Mouse (Mus musculus): Measurements from ENCODE around the gene Ccn6.
"Not testable (repeated sequence)": the region's sequence is repeated elsewhere in the genome, so short reads cannot be mapped to it uniquely, and the experiment has no call there.

Gene Ccn6

GRCm38 (mm10) chr10:39163694-39164093 is at the start of gene Ccn6:
Gene Ccn6, minus strand, starts transcription at chr10:39163794.
- no peak for DNase-seq (ENCODE audit: low read depth, low spot score)

- DNase-seq (ENCODE audit: low read depth, low spot score), result no peak
Measured at GRCm38 (mm10) chr10:39210031-39210430, 46.4 kb upstream of the Ccn6 start.

GRCm38 (mm10) chr10:39209161-39210025 is 45.8 kb upstream of the Ccn6 start:
- DNase-seq (ENCODE audit: low read depth, low spot score), result no peak

GRCm38 (mm10) chr10:39208712-39209111 is 45.1 kb upstream of the Ccn6 start:
- no peak for DNase-seq (ENCODE audit: low read depth, low spot score)

GRCm38 (mm10) chr10:39207310-39207855 is 43.8 kb upstream of the Ccn6 start:
- DNase-seq (ENCODE audit: low read depth, low spot score), result no peak

GRCm38 (mm10) chr10:39202490-39202889 is 38.9 kb upstream of the Ccn6 start:
- no peak for DNase-seq (ENCODE audit: low read depth, low spot score)

GRCm38 (mm10) chr10:39198216-39198615 is 34.6 kb upstream of the Ccn6 start:
- not testable (repeated sequence) for DNase-seq (ENCODE audit: low read depth, low spot score)

GRCm38 (mm10) chr10:39192673-39193072 is 29.1 kb upstream of the Ccn6 start:
- DNase-seq (ENCODE audit: low read depth, low spot score), result peak; percentile 91

GRCm38 (mm10) chr10:39185545-39185906 is 21.9 kb upstream of the Ccn6 start:
- no peak for DNase-seq (ENCODE audit: low read depth, low spot score)

GRCm38 (mm10) chr10:39184864-39185544 is 21.4 kb upstream of the Ccn6 start:
- no peak for DNase-seq (ENCODE audit: low read depth, low spot score)

- DNase-seq (ENCODE audit: low read depth, low spot score), result no peak
Measured at GRCm38 (mm10) chr10:39176981-39177380, 13.4 kb upstream of the Ccn6 start.

GRCm38 (mm10) chr10:39173077-39173476 is 9.5 kb upstream of the Ccn6 start:
- DNase-seq (ENCODE audit: low read depth, low spot score), result no peak

GRCm38 (mm10) chr10:39172540-39172931 is 8.9 kb upstream of the Ccn6 start:
- DNase-seq (ENCODE audit: low read depth, low spot score), result no peak

GRCm38 (mm10) chr10:39171603-39172539 is 8.3 kb upstream of the Ccn6 start:
- peak; percentile 95 for DNase-seq (ENCODE audit: low read depth, low spot score)

GRCm38 (mm10) chr10:39171134-39171533 is 7.5 kb upstream of the Ccn6 start:
- DNase-seq (ENCODE audit: low read depth, low spot score), result peak; percentile 97

GRCm38 (mm10) chr10:39170706-39171105 is 7.1 kb upstream of the Ccn6 start:
- DNase-seq (ENCODE audit: low read depth, low spot score), result peak; percentile 36

GRCm38 (mm10) chr10:39170181-39170580 is 6.6 kb upstream of the Ccn6 start:
- peak; percentile 91 for DNase-seq (ENCODE audit: low read depth, low spot score)

- DNase-seq (ENCODE audit: low read depth, low spot score), result no peak
Measured at GRCm38 (mm10) chr10:39169642-39170041, 6.0 kb upstream of the Ccn6 start.

- no peak for DNase-seq (ENCODE audit: low read depth, low spot score)
Measured at GRCm38 (mm10) chr10:39167611-39168010, 4.0 kb upstream of the Ccn6 start.

GRCm38 (mm10) chr10:39165632-39166115 is 2.1 kb upstream of the Ccn6 start:
- DNase-seq (ENCODE audit: low read depth, low spot score), result no peak
